Mouse (Mus musculus): ENCODE measurements around the gene Eif5a.

Gene Eif5a

DNA sequence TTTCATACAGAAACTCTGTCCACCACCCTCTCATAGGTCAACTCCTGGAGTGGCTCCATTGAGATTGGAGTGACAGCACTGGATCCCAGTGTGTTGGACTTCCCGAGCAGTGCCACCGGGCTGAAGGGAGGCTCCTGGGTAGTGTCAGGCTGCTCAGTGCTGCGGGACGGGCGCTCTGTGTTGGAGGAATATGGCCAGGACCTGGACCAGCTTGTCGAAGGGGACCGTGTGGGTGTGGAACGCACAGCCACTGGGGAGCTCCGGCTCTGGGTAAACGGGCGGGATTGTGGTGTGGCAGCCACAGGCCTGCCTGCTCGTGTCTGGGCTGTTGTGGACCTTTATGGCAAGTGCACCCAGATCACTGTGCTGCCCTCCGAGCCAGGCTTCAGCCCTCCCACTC is 18.8 kb downstream of the Eif5a start:
- DNase-seq (ENCODE audit: low read depth, low spot score): no peak

DNA sequence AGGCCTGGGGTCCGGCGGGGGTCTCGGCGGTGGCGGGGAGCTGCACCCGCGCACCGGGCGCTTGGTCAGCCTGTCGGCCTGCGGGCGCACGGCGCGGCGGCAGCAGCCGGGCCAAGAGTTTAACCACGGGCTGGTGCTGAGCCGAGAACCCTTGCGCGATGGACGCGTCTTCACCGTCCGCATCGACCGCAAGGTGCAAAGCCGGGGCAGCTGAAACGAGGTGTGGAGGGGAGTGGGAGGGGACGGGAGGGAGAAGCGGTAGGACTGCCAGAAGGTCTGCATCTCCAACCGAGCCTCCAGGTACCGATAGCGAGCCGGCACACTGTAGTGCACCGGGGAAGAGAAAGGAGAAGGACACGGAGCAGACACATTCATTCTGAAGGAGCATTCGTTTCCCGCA is 19.8 kb downstream of the Eif5a start:
- no peak for DNase-seq (ENCODE audit: low read depth, low spot score)

DNA sequence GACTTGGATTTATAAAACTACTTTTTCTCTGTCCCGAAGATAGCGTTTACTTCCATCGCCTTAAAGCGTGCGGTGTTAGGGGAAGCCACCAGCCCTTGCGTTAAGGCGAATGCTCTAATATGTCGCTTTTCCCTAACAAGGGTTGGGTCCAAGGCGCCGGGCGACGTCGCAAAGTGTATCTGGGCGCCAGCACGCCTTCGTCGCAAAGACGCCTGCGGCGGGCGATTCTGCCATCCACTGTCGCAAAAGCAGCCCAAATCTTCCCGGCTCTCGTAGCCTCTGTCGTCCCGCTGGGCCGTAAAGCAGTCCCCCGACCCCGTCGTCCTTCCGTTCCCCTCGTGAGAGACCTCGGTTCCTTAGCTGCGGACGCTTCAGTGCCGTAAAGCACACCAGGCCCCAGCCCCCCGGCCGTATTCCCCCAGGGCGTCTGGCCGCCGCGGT is 20.3 kb downstream of the Eif5a start:
- DNase-seq (ENCODE audit: low read depth, low spot score): peak; percentile 91

DNA sequence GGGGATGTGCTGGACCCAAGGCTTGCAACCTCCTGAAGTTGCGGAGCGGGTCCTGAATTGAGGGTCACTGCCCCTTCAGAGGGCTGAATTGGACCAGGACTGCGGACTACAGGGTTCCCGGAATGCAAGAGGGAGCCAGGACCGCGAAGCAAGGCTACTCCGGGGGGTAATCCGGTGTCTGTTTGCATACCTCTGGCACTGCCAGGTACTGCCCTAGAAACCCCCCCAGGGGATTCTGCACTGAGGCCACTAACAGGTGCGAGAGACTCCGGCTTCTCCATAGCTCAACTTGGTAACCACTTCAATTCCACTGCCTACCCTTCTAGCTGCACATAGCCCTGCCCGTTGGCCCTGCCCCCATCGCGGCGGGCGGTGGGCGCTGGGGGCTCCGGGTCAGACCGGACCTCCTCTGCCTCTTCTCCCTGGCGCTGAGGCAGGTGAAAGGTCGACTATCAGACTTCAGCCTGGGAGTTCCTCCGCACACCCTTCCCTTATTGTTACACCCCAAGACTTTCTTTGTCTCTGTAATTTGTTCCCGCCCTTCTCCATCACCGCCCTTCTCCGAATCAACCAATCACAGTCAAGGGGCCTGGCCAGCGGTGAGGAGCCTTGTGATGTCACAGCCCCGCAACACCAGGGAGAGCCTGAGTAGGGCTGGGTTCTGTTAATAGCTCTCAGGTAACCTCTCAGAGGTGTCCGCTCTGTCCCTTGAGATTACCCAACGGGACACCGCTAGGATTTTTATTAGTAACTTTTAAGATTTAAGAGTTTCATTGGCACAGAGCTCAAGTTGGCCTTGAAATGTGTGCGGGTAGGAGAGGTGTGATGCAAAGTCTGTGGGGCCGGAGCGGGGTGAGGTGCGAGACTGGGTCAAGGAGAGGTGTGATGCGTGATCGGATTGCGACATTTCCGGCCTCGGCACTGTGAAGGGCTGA is 21.0 kb downstream of the Eif5a start, which contains the start of the genes 2810408A11Rik and Neurl4:
Gene 2810408A11Rik (minus strand): TSS at position 517 of the 935 bp plus-strand sequence.
Gene Neurl4 (plus strand): TSS at position 602 of the 935 bp plus-strand sequence.
- peak; percentile 79 for DNase-seq (ENCODE audit: low read depth, low spot score)

DNA sequence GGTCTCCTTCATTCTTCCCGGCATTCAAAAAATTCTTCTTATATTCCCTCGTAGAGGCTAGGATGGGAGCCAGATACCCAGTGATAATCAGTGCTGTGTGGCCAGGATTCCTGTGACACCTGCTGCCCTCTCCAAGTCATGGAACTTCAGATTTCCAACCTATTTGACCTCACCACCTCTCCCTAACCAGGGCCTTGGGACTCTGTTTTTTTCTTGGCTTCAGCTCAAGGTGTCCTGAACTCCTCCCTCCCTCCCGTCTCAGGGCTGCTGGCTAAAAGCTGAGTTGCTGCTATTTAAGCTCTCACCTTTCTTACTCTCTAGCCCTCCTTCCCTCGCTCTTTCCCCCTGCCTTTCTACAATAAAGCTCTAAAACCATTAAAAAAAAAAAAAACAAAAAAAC is 21.9 kb downstream of the Eif5a start:
- no peak for DNase-seq (ENCODE audit: low read depth, low spot score)

DNA sequence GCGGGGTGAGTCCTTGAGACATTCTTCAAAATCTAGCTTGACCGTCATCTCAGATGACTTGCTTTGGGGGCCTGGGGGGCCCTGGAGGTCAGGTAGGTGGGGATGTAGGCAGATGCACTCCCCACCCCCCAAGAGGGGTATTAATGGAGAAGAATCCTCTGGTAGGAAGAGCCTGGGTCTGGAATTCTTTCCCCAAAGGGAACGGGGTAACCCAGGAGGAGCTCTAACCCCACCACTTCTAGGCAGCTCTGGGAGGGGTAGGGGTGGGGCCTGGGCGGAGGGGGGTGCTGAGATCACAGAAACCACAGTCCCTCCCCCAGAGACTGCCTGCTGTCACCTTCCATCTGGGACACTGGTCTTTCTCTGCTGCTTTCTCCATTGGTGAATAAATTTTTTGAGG is 26.5 kb downstream of the Eif5a start, which contains the start of gene Acap1:
Gene Acap1 (minus strand): TSS at position 249 of the 400 bp plus-strand sequence.
- no peak for DNase-seq (ENCODE audit: low read depth, low spot score)

DNA sequence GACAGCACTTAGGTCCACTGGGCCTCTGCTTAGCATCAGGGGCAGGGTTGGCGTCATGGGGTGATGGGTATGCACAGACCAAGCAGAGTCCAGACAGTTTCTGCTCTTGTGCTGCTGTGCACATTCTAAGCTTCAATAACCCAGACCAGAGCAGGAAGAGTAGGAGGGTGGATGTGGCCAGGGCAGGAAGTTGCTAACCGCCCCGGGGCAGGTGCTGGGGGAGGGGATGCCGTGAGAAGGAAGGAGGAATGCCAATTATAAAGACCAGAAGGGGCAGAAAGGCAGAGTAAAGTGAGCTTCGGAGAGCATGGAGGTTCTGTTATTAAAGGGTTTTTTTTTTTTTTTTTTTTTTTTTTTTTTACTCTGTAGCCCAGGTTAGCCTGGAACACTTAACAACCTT is 27.1 kb downstream of the Eif5a start:
- no peak for DNase-seq (ENCODE audit: low read depth, low spot score)

DNA sequence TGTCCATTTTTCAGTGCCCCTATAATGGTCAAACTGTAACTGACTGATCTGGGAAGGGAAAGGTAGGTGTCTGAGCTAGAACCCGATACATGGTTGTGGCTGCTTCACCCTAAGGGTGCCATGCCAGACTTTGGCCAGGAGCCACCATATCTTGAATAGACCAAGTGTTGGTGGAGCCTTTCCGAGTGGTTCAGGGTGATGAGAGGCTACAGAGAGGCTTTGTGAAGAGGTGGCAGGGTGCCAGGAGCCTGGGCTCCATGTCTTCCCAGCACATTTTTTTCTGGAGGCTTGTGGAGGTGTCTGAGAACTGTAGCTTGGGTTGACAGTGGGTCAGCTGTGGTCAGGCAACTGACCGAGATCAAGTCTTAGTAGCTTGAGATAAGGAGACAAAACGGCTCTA is 30.3 kb downstream of the Eif5a start:
- no peak for DNase-seq (ENCODE audit: low read depth, low spot score)

DNA sequence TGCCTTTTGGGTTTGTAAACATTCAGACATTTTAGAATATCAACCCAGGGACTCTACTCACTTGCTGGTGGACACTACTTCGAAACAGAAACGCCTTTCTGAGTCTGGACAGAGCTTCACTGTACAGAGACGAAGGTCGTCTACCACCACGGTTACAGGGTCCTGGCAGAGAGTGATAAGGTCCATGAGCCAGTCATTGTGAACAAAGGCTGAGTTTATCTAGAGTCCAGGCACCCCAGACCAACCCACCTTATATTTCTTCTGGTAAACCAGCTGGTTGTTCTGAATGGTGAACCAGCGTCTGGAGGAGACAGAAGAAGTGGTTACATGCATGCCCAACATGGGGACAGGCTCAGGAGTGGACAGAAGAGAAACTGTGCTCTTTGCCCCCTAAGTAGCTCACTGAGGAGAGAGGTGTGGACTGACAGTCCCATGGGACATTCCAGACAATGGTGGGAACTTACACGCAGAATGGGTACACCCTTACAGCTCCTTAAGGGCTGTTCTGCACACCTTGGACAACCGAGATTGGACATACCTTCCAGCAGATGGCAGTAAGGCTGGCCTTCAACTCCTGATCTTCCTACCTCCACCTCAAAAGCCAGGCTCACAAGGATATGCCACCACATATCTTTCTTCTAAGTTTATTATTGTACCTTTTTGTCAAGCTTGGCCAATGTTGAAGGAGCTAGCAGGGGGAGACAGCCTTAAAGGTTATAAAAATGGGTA is 34.7 kb downstream of the Eif5a start:
- no peak for DNase-seq (ENCODE audit: low read depth, low spot score)

DNA sequence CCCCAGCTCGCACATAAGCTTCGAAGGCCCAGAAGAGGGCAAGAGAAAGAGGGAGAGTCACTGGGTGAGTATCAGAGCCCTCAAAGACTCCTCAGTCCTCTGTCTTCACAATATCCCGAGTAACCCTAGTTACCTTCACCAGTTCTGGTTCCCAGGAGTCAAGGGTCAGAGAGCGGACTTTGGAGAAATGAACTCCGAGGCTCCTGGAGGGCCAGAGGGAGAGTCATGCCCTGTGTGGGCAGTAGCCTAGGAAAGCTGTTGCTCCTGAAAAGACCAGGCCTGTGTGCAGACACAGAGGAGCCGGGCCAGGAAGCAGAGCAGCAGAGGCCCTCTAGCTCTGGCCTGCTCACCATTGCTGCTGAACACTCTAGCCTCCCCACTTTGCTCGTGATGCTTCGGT is 37.1 kb downstream of the Eif5a start:
- DNase-seq (ENCODE audit: low read depth, low spot score): no peak

DNA sequence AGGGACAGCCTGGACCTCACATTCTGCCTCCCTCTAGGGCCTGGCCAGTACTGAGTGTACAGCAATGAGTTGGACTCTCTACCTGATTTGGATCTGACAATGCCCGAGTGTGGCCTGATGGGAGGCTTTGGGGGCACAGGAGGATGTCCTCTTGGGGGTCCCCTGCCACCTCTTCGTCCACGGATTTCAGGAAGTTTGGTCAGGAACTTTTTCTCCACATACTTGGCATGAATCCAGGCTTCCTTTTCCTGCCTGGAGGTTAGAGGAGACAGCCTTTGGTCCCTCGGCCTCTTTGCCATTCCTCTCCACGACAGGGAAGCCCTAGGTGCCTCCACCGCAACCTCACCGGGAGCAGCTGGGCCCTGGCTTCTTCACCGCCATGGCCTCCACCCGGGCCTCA is 37.5 kb downstream of the Eif5a start:
- DNase-seq (ENCODE audit: low read depth, low spot score): no peak

DNA sequence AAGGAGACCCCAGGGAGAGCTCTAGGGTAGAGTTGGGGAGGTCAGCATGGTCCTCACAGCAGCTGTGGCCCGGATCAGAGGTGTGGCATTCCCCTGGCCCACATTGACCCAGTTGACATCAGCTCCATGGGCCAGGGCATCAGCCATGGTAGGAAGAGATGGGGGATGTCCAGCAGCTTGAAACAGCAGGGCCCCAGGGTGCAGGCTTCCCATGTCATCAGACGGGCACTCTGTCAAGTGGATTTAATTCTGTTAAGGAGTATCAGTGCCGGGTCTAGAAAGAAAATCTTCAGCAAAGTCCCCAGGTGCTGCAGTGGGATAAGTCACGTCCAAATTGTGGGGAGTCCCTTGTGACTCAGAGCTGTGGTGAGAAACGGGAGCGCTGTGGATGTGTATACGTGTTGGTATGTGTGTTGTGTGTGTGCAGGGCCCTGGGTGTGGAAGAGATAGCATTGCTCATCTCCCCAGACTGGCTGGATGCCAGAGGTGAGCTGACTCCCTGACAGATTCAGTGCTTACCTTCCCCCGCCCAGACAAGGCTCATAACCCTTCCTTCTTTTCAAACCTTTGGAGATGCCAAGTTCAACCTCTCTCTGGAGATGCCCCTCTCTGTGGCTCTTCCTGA is 38.1 kb downstream of the Eif5a start:
- DNase-seq (ENCODE audit: low read depth, low spot score): no peak

DNA sequence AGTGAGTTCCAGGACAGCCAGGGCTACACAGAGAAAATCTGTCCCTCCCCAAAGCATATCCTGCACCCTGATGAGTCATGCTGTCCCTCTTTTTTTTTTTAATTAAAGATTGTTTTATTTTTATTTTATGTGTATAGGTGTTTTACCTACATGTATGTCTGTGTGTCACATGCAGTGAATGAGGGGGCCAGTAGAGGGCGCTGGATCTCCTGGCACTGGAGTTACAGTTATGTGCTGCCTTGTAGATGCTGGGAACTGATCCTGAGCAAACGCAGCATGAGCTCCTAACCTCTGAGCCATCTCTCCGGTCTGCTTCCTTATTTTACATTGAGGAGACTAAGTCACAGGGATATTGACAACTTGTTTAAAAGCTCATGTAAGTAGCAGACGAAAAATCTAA is 38.7 kb downstream of the Eif5a start:
- no peak for DNase-seq (ENCODE audit: low read depth, low spot score)

DNA sequence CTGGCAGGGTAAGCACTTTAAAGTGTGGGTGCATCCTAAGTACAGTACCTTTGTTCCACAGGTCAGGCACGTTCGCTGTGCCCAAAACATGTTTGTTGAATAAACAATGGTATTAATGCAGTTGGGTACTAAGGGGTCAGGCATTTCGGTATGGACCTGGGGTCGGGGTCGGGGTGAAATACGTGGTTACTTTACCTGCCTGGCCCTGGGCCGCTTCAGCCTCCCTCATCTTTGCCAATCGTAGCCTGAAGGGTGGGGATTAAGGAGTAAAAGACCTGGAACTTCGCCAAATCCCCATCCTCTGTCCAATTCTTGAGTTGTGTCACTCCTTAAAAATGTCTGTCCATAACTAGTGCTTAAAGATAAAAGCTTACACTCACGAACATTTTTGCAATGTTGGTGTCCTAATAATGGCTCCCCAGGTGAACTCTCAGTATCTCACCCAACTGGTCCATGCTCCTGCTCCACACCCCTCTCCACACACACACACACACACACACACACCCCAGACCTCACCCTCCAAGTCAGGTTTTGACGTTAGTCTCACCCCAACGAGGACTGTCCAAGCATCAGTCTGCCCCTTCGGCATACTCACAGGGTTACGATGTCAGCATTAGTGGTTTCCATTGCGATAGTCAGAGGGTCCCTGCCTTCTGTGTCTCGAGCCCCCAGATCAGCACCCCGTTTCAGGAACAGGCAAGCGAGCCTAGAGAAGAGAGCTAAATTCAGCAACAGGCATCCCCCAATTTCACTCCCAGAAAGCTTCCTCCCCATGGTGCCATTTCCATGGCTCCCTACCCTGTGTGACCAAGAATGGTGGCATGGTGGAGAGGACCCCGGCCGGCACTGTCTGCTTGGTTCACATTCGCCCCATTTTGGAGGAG is 39.7 kb downstream of the Eif5a start:
- no peak for DNase-seq (ENCODE audit: low read depth, low spot score)

DNA sequence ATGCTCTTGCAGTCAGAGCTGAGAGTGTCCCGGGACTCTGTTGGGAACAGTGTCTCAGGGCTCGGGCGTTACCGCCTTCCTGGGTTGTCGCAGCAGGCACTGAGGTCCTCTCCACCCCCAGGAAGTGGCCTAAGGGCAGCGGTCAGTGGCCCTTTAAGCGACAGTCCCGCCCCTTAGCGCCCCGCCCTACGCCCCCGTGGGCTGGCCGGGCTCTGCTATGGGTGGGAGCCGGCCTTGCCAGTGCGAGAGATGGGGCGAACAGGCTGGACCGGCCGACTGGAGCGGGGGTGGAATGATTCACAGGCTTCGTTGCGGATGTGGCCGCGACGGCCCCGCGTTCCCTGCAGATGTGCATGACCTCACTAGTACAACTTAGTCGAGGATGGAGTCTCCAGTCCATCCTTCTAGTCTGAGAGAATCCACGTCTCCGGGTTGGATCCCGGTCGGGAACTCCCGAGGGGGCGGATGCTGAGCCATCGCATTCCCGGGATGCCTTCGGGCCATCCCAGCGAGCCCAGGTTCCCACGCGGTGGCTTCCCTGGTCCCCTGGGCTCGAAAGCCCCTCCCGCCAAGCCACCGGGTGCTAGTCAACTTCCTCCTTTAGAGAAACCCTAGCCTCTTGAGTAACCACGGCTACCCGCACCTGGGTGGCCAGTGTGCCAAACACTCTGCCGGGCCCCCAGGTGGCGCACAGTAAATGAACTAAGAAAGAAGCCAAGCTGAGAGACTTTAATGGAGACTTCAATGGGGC is 40.7 kb downstream of the Eif5a start, which contains the start of gene Kctd11:
Gene Kctd11 (minus strand): TSS at position 554 of the 751 bp plus-strand sequence.
- DNase-seq (ENCODE audit: low read depth, low spot score): peak; percentile 59

DNA sequence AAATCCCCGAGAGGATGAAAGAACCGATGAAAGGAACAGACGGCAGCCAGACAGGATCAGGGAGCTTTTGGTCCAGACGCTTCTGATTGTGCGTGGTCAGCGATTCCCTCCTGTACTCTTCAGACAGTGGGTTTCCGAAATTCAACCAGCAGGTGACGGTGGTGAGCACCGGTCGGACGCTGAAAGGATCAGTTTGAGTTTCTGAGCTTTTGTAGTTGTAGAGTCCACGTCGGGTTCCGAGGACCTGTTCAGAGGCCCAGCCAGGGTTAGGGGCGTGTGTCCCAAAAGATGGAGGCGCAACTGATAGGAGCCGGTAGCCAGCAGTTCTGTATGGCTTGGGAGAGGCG is 41.3 kb downstream of the Eif5a start:
- DNase-seq (ENCODE audit: low read depth, low spot score): peak; percentile 53

DNA sequence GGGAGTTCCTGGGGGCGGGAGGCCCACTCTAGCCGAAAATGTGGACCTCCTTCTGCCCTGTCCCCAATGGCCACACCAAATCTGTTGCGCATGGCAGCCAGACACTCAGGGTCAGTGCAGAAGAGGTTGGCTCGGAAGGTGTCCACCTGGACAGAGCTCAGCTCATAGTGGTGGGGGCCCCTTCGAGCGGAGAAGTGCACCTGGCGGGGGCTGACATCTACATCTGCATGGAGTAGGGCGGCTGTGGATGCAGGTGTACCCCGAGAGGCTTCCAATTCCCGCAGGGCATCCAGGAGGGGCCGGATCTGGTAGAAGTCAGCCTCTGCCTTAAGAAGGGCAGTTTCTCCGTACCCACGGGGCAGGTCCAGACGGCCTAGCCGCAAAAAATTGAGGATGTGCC is 42.0 kb downstream of the Eif5a start:
- DNase-seq (ENCODE audit: low read depth, low spot score): no peak

DNA sequence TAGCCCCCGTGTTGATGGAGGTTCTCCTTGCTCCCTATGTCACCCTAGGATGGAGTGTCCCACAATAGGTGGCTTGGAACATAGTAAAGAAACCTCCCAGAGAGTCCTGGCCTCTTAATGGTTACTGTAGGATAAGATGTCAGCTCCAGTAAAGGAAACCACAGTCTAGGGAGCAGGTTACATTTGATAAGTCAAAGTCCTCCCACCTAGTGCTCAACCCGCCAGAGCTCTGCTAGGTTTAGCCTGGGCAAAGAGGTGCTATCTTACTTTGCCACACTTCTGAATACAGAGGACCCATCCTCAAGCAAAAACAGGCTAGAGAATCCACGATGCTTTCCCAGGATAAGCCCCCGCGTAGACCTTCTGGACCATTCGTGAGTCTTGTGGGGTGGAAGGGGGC is 42.8 kb downstream of the Eif5a start:
- DNase-seq (ENCODE audit: low read depth, low spot score): no peak

DNA sequence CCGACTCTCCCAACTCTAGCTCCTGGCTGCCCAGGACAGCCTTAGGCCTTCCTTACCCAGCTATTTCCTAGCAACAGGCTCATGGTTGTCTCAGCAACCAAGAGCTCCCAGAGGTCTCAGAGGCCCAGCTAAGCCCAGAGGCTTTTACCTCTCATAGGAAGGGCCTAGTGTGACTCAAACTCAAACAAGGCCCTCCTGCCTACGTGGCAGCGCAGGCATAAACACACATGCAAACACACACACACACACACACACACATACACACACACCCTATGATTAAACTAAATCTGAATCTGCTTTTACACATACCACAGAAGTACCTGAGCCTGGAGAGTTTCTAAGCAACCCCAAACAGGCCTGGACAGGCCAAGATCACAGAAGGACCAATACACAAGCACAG is 43.4 kb downstream of the Eif5a start:
- DNase-seq (ENCODE audit: low read depth, low spot score): no peak

DNA sequence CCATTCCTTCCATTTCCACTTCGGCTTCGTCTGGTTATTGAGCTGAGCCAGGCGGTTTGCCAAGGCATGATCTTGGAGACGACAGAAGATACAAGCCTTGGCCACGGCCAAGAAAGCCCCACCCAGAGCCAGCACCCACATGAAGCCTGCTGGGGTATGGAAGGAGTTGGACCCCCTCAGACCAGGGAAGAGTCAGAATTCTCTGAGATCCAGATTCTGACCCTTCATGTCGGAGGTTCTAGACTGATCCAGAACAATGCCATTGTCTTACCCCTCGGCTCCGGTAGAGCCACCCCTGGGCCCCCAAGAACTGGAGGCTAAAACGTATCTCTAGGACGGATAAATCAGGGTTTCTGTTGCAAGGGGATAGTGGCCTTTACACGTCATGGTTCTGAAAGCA is 43.9 kb downstream of the Eif5a start, which contains the start of gene Tmem95:
Gene Tmem95 (minus strand): TSS at position 141 of the 400 bp plus-strand sequence.
- no peak for DNase-seq (ENCODE audit: low read depth, low spot score)
